Mouse (Mus musculus) intestine, postnatal 0 days (tissue): ENCODE results near the gene Il17rc. TPM values are rescaled to one million over a fixed set of nuclear protein-coding genes. Genes with fewer than 3 reads are reported as not detected.

Experiments
- ATAC-seq: fragments of 200-750 bp; cut with Nextera tagmentation; 2 replicates; pipeline ENCODE4 v1.8.0; 2017; ENCODE audit warnings: mild to moderate bottlenecking, moderate TSS enrichment, moderate library complexity
- H3K27ac ChIP-seq: fragments of 300-500 bp; sonication (generic); 2 replicates; pipeline ENCODE4 v1.5.1; 2014; ENCODE audit warnings: mild to moderate bottlenecking, low read depth, low read length, moderate library complexity
- H3K27me3 ChIP-seq: fragments of 300-500 bp; sonication (generic); replicated peaks from 2 replicates; pipeline ENCODE4 v1.6.1; 2014; ENCODE audit warnings: low read length, mixed read lengths; ENCODE audit not compliant: control insufficient read depth, insufficient read depth
- H3K36me3 ChIP-seq: fragments of 300-500 bp; sonication (generic); 2 replicates; pipeline ENCODE4 v1.6.1; 2014; ENCODE audit warnings: mild to moderate bottlenecking, moderate library complexity; ENCODE audit not compliant: control insufficient read depth, insufficient read depth
- H3K4me1 ChIP-seq: fragments of 300-500 bp; sonication (generic); replicated peaks from 2 replicates; pipeline ENCODE4 v1.6.1; 2014; ENCODE audit warnings: antibody characterized with exemption, low read length, mixed read lengths; ENCODE audit not compliant: control insufficient read depth, insufficient read depth
- H3K4me2 ChIP-seq: fragments of 300-500 bp; sonication (generic); replicated peaks from 2 replicates; pipeline ENCODE4 v1.6.1; 2014; ENCODE audit warnings: low read depth, mild to moderate bottlenecking, moderate library complexity
- H3K4me3 ChIP-seq: fragments of 300-500 bp; sonication (generic); 2 replicates; pipeline ENCODE4 v1.5.1; 2014; ENCODE audit warnings: low read depth, low read length
- H3K9ac ChIP-seq: fragments of 300-500 bp; sonication (generic); 2 replicates; pipeline ENCODE4 v1.6.1; 2014; ENCODE audit warnings: mild to moderate bottlenecking, low read depth, low read length
- H3K9me3 ChIP-seq: fragments of 300-500 bp; sonication (generic); 2 replicates; pipeline ENCODE4 v1.6.1; 2016; ENCODE audit warnings: mixed run types; ENCODE audit not compliant: control insufficient read depth
- CTCF ChIP-seq: sonication (generic); IDR thresholded peaks from 2 replicates; pipeline ENCODE4 v1.5.1; 2016; ENCODE audit warnings: low read depth, mild to moderate bottlenecking, control low read depth, antibody characterized with exemption, moderate library complexity
- WGBS: fragments of 180-500 bp; shearing (Covaris S2); extraction: QIAGEN DNeasy Blood & Tissue Kit; methylation state at CpG from one replicate; pipeline ENCODE4 v1.1.7; 2014; 5-methylcytosine and 5-hydroxymethylcytosine counted together
- polyA plus RNA-seq: library from polyadenylated mRNA; unstranded; fragments of >200 nt; fragmentation: Nextera tagmentation; extraction: Ambion mirVana; gene quantifications from 2 replicates; pipeline ENCODE4 v1.2.1, GENCODE M21; 2015

Gene Il17rc
- polyA plus RNA-seq, 1 experiment from 2014 or later: 16.5 TPM

DNA sequence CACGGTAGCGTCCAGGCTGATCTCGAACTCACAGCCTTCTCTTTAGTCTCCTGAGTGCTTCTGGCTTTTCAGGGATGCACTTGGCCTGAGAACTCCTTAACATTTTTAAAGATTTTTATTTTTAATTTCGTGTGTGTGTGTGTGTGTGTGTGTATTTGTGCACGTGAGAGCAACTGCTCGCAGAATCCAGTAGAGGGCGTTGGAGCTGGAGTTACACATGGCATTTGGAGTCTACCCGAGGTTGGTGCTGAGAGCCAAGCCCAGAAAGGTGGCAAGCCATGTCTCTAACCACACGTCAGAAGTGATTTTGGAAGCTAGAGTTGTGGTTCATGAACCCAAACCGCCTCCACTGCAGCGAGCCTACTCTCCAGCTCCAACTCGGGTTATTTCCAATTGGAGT lies 28.1 kb upstream of the Il17rc start:
- Histone ChIP-seq H3K9ac (peak overlapping the region; percentile 84), H3K4me2 (peak overlapping the region; percentile 93), H3K36me3 (peaks cover 20% of the 10 kb centered on the region), H3K9me3 (no peaks in the 10 kb centered on the region), H3K4me1 (no peaks in the 10 kb centered on the region), H3K27me3 (no peaks in the 10 kb centered on the region), H3K27ac (peak overlapping the region; percentile 51), H3K4me3 (peak overlapping the region; percentile 92)
- TF ChIP-seq CTCF: peak; percentile 56
- 44% methylated on average over 12 of the region's 12 CpGs for WGBS
- no peak for ATAC-seq

DNA sequence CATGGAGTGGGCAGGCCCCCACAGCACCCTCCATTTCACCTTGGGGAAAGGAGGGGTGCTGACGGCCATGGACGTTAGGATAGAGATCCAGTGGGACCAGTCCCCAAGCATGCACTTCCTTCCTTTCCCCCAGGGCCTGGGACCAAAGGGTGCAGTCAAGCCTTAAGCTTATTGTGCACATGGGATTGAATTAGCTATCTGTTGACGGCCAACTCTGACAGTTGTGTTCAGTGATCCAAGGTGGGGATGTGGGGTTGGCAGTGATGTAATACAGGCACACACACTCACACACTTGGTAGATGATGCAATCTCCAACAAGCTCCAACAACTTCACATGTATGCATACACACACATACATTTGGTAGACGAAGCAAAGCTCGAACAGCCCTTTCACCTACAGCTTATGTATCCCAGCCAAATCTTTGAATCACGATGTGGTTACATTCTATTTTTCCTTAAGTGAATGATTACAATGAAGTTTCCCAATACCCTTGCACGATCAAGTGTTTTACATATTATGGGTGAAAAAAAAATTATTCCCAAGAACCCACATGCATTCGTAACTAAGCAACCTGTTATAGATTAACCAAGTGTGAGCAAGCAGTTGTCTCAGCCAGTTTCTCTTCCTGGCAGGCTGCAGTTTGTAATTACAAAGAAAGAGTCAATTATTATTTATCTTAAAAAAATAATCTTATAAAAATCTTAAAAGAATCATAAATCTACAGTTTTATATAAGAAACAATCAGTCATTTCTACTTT lies 26.8 kb upstream of the Il17rc start:
- 45% methylated on average over 6 of the region's 8 CpGs for WGBS
- ATAC-seq: peak; percentile 25; the same call in 1 of the 2 replicates
- peak overlapping the region; percentile 41; the same call in 1 of the 2 replicates for H3K27ac ChIP-seq
- peak overlapping the region; percentile 24; the same call in 1 of the 2 replicates for H3K4me2 ChIP-seq
- peaks cover 26% of the 10 kb centered on the region for H3K36me3 ChIP-seq
- H3K27me3 ChIP-seq: no peaks in the 10 kb centered on the region
- H3K9me3 ChIP-seq: no peaks in the 10 kb centered on the region
- no peak for TF ChIP-seq CTCF
- no peak overlapping the region for H3K9ac ChIP-seq
- no peak overlapping the region for H3K4me3 ChIP-seq
- H3K4me1 ChIP-seq: no peaks in the 10 kb centered on the region

DNA sequence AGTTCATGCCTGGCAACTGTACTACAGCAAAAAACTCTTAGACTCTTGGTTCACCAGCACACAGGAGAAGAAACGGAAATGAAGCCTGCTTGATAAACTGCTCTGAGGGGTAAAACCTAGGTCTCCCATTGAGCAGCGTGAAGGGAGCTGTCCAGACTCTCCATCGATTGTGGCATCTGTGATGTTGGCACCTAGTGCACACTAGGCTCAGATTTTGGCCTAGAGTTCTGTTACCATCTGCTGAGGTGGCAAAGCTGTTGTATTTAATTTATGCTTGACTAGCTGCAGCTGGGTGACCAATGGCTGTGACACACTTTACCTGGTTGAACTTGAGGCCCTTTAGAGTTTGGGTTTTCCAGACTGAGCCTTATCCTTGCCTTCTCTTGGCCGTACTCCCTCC lies 23.6 kb upstream of the Il17rc start:
- 95% methylated on average over 4 of the region's 4 CpGs for WGBS
- no peak overlapping the region for H3K27ac ChIP-seq
- H3K9me3 ChIP-seq: no peaks in the 10 kb centered on the region

DNA sequence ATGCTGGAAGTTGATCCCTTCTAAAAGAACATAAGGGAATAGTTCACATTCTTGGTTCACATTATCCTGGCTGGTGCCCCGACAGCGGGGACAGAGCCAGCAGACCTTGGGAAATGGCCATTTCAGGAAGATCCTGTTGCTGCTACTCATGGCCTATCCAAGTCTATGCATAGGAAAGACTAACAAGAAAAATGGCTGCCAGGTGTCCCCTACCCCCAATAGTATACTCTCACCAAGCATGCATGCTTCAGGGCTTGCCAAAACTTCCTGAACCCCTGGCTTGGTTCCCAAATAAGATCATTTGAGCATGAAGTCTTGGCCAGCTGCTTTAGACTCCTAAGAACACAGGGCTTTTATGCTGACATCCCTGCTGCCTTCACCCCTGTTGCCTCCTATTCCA lies 19.4 kb upstream of the Il17rc start:
- peaks cover 19% of the 10 kb centered on the region for H3K36me3 ChIP-seq
- no peak overlapping the region for H3K4me3 ChIP-seq
- H3K27me3 ChIP-seq: no peaks in the 10 kb centered on the region
- no peak for ATAC-seq
- no peak overlapping the region for H3K27ac ChIP-seq
- H3K9ac ChIP-seq: no peak overlapping the region
- no peaks in the 10 kb centered on the region for H3K4me1 ChIP-seq
- no peak overlapping the region for H3K4me2 ChIP-seq
- no peaks in the 10 kb centered on the region for H3K9me3 ChIP-seq
- WGBS: 79% methylated on average over 2 of the region's 2 CpGs
- no peak for TF ChIP-seq CTCF

More for the DNA sequence above, 23.6 kb upstream of the Il17rc start:
- no peaks in the 10 kb centered on the region for H3K27me3 ChIP-seq
- no peak for TF ChIP-seq CTCF
- no peaks in the 10 kb centered on the region for H3K4me1 ChIP-seq
- ATAC-seq: no peak
- H3K4me3 ChIP-seq: no peak overlapping the region
- no peak overlapping the region for H3K4me2 ChIP-seq
- peaks cover 26% of the 10 kb centered on the region for H3K36me3 ChIP-seq
- H3K9ac ChIP-seq: no peak overlapping the region

DNA sequence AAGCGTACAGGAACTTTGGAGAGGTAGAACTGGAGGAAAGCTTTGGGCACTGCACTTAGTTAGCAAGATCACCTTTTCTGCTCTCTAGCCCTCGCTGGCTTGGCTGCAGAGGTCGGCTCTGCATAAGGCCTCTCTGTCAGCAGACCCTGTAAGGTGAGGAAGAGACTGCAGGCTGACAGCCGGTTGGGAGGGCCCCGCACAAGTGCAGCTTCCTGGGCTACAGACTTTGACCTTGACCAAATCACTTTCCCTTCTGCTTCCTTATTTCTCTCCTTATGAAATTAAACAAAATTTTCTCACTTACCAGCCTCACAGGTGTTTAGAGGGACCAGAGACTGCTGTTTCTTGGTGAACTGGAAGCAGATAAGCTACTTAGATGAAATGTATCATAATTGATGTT lies 16.2 kb upstream of the Il17rc start:
- no peak overlapping the region for H3K9ac ChIP-seq
- H3K4me3 ChIP-seq: no peak overlapping the region
- peak; percentile 48; the same call in 1 of the 2 replicates for ATAC-seq
- H3K9me3 ChIP-seq: no peaks in the 10 kb centered on the region
- TF ChIP-seq CTCF: no peak
- no peaks in the 10 kb centered on the region for H3K36me3 ChIP-seq
- 35% methylated on average over 5 of the region's 5 CpGs for WGBS
- H3K27ac ChIP-seq: no peak overlapping the region
- no peak overlapping the region for H3K4me2 ChIP-seq
- H3K27me3 ChIP-seq: no peaks in the 10 kb centered on the region
- H3K4me1 ChIP-seq: no peaks in the 10 kb centered on the region

DNA sequence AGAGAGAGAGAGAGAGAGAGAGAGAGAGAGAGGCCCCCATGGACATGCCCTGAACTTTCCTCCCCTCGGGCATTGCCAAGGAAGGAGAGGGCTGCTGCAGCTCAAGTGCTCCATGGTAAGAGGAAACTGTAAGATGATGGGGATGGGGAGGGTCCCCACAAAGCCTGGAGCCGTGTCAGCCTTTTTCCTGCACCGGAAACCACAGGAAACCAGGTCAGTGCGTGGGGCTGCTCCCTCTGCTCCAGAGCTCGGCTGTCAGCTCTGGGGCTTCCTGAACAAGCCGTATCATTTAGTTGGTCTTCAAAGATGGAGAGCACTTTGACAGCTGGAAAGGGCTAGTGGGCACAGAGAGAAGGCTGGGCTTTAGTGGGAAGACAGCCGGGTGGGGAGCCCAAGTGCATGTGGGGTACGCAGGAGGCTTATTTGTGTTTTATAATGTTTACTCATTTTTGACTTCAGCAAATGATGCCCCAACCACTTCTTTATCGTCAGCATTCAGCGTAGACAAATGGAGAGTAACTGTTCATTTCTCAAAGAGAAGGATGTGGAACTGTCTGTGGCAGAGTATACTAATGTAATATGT lies 13.2 kb upstream of the Il17rc start, which contains the start of gene Il17re:
Il17re (plus strand) TSS at position 533 of the 583 bp plus-strand sequence.
- H3K9ac ChIP-seq: no peak within 1 kb of the TSS

More for the DNA sequence above, 13.2 kb upstream of the Il17rc start, which contains the start of gene Il17re:
- Histone ChIP-seq H3K4me3 (no peak within 1 kb of the TSS), H3K27me3 (no peaks in the 10 kb centered on the region), H3K36me3 (no peaks in the 10 kb centered on the region), H3K4me1 (no peaks in the 10 kb centered on the region), H3K27ac (no peak within 1 kb of the TSS), H3K4me2 (peak within 1 kb of the TSS; percentile 24; the same call in 1 of the 2 replicates), H3K9me3 (no peaks in the 10 kb centered on the region)
- no peak for ATAC-seq
- TF ChIP-seq CTCF: no peak
- 61% methylated on average over 10 of the region's 10 CpGs for WGBS
